Mouse (Mus musculus): Measurements from ENCODE around the gene Dclk1.

DNA sequence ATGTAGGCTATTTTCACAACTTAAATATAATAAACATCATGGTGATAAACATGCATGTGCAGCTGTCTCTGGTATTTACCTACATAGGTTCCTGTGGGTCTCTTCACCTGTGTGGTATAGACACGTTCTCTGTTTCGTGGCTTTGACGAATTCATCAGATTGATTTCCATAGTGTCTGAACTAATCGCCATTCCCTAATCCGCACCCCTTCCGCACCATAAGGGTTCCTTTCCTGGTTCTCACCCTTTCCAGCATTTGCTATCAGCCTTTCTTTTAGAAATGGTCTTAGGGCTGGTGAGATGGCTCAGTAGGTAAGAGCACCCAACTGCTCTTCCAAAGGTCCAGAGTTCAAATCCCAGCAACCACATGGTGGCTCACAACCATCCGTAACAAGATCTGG, 162.6 kb downstream of the Dclk1 start:
- TF ChIP-seq POLR2A (IDR thresholded peaks at IDR 0.05; ENCODE audit: control insufficient read depth, low read depth, low read length) (no peak), CTCF (IDR thresholded peaks at IDR 0.05; ENCODE audit: control insufficient read depth, insufficient read depth, insufficient replicate concordance, low read depth, low read length) (no peak)
